Mouse (Mus musculus): ENCODE data around the gene Dbp.

Dbp gene

DNA sequence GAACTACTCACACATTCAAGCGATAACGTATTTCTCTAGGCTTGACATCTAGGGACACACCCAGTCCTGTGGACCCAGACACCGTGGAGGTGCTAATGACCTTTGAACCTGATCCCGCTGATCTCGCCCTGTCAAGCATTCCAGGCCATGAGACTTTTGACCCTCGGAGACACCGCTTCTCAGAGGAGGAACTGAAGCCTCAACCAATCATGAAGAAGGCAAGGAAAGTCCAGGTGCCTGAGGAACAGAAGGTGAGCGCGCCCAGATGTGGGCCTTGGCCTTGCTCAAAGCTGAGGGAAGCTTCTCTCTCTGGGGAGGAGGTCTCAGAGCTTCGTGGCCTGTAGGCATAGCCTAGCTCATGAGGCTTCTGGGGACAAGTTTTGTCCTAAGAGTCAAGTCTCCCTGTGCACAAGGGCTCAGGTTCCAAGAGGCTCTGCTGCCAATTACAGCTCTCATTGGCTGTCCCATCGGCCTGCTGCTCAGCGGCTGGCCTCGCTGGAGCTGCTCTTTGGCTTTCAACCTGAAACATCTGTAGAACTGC, 3.4 kb downstream of the Dbp start:
- in situ Hi-C loops (cut with MboI; ENCODE audit: unreplicated experiment in 2 of 2) = loop anchor here (25.0 kb wide), 2 partner anchors 696 to 1171 kb away; partner anchors contain the start of genes Pold1 (in 2 of the 2), Spib (in 2 of the 2), Rras (in 1 of the 2) and Scaf1 (in 1 of the 2)

DNA sequence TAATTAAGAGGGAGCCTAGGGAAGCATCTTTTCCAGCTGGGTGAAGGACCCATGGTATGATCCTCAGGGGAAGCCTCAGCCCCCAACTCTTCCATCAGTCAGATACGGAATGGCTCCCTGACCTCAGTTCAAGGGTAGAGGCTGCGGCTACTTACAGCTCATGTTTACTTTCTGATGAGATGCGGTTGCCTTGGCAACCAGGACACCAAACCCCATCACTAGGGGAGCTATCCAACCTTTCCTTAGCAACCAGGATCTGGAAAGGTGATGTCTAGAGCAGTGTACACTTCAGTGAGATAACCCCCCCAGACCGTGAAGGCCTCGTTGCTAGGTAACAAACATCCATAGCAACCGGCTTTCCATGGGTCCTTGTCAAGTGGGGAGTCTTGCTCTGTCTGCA, 4.1 kb downstream of the Dbp start:
- in situ Hi-C loops (cut with MboI; ENCODE audit: unreplicated experiment in 2 of 2) = loop anchor here (25.0 kb wide), 2 partner anchors 697 to 1172 kb away; partner anchors contain the start of genes Pold1 (in 2 of the 2), Spib (in 2 of the 2), Rras (in 1 of the 2) and Scaf1 (in 1 of the 2)

DNA sequence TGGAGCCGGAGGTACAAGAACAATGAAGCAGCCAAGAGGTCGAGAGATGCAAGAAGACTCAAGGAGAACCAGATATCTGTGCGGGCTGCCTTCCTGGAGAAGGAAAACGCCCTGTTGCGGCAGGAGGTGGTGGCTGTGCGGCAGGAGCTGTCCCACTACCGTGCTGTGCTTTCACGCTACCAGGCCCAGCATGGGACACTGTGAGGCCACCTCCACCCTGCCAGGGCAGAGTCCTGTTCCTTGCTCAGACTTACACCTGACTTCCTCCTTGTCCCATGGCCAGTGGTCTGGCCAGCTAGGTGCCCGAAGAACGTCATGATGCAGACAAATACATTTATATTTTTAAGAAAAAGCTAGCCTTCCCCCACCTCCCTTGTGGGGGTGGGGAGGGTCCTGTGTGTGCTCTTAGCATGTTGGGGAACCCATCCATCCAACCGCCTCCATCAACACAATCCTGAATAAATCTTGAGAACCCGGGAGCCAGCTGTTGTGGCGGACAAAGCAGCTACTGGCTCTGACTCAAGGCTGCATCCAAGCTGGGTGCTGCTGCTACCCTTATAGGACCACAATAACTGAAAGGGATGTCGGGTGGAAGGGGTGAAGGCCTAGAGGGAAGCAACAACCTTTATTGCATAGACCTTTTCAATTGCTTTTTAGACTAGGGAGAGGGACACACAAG, 4.9 kb downstream of the Dbp start:
- in situ Hi-C loops (cut with MboI; ENCODE audit: unreplicated experiment in 2 of 2) = loop anchor here (10.0 to 25.0 kb wide), 4 partner anchors 585 to 1173 kb away; partner anchors contain the start of genes Pold1 (in 2 of the 2), Spib (in 2 of the 2), Gtf2h1 (in 1 of the 2) and Hps5 (in 1 of the 2)

DNA sequence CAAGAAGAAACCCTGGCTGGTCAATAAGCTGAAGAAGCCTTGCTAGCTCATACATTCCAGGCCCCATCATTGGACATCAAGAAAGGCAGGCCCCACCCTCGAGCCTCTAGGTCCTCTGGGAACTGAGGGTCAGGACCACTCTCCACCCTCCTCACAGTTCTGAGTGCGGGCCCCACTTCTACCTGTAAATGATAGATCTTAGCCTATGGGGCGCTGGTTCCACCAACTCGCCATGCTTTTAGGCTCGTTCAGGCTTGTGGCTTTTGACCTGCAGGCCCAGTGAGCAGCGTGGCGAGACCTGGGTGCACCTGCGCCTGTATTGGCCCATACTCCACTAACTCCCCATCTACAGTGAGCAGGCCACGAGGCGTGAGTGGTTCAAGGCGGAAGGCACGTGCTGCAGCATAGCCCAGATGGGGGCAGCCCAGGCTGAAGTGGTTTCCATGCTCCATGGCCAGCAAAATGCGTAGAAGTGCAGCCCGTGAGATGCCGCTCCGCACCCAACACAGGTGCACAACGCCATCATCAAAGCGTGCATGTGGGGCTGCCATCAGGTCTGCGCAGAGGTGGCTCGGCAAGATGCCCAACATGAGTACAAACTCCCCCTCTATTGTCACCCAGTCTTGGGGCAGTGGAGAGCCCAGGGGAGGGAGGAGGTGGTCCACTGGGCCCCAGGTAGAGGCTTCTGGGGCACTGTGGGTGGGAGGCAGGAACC, 5.7 kb downstream of the Dbp start:
- in situ Hi-C loops (cut with MboI; ENCODE audit: unreplicated experiment in 2 of 2) = loop anchor here (10.0 to 25.0 kb wide), 4 partner anchors 586 to 1173 kb away; partner anchors contain the start of genes Pold1 (in 2 of the 2), Spib (in 2 of the 2), Gtf2h1 (in 1 of the 2) and Hps5 (in 1 of the 2)

DNA sequence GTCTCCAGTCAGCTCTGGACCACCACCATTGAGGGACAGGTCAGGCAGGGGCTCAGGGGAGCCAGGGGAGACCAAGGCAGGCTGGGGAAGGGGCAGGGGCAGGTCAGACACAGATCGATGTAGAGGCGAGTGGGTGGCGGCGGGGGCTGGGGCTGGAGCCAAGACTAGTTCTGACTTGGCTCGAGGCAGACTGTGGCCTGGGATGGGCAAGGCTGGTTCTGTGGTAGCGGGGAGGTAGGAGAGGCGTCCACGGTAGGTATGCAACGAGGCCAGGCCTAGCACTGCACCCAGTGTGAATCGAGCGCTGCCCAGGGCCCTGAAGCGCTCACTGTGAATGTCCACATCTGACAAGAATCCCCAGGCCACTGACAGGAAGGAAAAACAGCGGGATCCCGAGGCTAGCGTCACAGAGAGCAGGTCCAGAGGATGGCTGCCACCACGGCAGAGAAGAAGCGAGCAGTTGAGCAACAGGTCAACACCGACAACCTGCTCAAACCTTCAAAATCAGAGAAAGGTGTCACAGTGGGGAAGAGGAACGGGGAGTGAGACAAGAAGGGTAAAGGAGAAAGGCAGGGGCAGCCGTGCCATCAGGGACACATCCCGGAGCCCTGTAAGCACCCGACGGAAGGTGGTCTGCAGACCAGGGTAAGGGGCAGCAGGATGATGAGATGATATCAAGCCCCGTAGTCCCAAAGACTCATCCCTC, 6.6 kb downstream of the Dbp start:
- in situ Hi-C loops (cut with MboI; ENCODE audit: unreplicated experiment in 2 of 2) = loop anchor here (10.0 to 25.0 kb wide), 4 partner anchors 587 to 1174 kb away; partner anchors contain the start of genes Pold1 (in 2 of the 2), Spib (in 2 of the 2), Gtf2h1 (in 1 of the 2) and Hps5 (in 1 of the 2)

DNA sequence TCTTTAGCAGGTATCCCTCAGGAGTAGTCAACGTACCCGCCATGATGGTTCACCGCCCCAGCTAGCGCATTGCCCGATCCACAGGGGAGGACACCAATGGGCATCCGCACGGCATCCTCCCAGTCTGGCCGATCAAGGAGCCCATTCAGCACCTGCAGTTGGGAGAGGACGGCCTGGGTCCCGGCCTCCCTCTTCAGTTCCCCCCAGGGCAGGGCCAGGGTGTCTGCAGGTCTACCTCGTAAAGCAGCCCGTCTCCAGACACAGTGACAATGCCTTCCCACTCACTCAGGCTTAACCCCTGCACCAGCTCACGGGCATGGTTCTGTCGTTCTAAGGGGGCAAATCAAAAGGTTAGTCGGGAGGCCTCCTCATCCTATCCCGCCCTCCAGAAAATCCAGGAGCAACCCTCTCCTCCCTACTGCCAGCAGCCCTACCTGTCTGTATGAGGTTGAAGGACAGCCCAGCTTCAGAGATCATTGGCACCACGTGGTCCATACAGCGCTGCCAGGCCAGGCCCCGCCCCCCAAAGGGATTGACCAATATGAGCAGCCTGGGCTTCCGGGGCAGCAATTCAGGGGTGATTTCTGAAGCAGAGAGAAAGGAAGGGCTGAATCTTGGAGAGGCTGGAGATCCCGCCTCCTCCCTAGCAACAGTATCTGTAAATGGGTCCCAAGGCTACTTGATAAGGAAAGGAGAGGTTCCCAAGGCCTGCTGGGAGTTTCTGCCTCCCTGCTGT, 7.3 kb downstream of the Dbp start:
- in situ Hi-C loops (cut with MboI; ENCODE audit: unreplicated experiment in 2 of 2) = loop anchor here (10.0 to 25.0 kb wide), 4 partner anchors 587 to 1175 kb away; partner anchors contain the start of genes Pold1 (in 2 of the 2), Spib (in 2 of the 2), Gtf2h1 (in 1 of the 2) and Hps5 (in 1 of the 2)

DNA sequence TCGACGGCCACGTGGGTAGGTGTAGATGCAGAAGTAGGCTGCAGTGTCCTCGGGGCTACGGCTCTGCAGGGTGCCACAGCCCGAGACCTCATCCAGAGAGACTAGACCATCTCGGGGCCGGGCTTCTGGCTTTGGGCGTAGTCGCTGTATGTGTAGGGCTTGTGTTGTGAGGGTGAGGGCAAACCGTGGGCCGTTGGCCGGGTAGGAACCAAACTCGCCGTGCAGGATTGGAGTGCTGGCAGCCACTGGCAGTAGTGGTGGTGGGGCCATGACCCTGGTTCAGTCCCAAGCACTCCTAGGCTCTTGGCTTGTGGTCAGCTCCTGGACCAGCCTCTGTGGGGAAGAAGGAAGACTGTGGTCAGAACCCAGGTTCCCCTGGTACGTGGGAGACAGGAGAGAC, 8.5 kb downstream of the Dbp start:
- in situ Hi-C loops (cut with MboI; ENCODE audit: unreplicated experiment in 2 of 2) = loop anchor here (10.0 to 25.0 kb wide), 4 partner anchors 589 to 1176 kb away; partner anchors contain the start of genes Pold1 (in 2 of the 2), Spib (in 2 of the 2), Gtf2h1 (in 1 of the 2) and Hps5 (in 1 of the 2)

DNA sequence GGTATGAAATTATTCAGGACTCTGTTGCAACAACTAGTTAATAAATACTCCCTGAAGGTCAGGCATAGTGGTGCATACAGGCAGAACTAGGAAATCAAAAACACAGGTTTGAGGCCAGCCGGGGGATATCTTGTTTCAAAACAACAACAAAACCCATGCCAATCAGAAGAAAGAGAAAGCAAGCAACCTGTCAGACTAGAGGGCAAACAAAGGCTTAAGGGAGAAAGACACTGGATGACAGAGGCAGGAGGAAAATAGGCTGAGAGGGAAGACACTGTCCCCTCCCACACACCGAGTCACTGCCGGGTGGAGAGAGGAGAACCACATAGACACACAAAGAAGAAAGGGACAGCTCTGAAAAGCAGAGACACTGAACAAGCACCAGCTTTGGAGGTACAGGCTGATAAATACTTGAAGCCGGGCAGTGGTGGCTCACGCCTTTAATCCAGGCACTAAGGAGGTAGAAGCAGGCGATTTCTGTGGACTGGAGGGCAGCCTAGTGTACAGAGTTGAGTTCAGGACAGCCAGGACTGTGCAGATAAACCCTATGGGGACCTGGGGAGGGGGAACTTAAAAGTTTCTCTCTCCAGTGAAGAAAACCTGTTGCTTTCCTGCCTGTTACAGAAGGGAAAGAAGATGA, 9.1 kb downstream of the Dbp start:
- in situ Hi-C loops (cut with MboI; ENCODE audit: unreplicated experiment in 2 of 2) = loop anchor here (10.0 to 25.0 kb wide), 4 partner anchors 589 to 1177 kb away; partner anchors contain the start of genes Pold1 (in 2 of the 2), Spib (in 2 of the 2), Gtf2h1 (in 1 of the 2) and Hps5 (in 1 of the 2)

DNA sequence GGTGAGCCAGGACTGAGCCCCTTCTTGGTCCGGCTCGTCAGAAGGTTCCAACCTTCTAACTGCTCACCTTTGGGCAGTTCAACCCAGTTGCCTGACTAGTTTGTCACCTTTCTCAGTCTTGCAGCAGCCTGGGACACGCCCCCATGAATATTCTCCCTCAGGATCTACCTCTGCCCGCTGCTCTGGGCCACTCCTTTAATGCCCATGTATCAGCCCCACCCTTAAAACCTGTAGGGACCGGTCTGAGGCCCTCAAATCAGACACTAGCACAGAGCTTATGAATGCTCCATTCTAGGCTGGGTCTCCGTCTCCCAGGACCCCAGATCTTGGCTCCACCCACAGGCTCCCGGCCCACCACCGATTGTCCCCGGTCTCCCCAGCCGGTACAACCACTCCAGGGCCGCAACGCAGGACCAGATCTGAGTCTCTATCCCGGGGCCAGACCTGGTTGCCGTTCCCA, 9.8 kb downstream of the Dbp start:
- in situ Hi-C loops (cut with MboI; ENCODE audit: unreplicated experiment in 2 of 2) = loop anchor here (10.0 to 25.0 kb wide), 4 partner anchors 590 to 1177 kb away; partner anchors contain the start of genes Pold1 (in 2 of the 2), Spib (in 2 of the 2), Gtf2h1 (in 1 of the 2) and Hps5 (in 1 of the 2)

DNA sequence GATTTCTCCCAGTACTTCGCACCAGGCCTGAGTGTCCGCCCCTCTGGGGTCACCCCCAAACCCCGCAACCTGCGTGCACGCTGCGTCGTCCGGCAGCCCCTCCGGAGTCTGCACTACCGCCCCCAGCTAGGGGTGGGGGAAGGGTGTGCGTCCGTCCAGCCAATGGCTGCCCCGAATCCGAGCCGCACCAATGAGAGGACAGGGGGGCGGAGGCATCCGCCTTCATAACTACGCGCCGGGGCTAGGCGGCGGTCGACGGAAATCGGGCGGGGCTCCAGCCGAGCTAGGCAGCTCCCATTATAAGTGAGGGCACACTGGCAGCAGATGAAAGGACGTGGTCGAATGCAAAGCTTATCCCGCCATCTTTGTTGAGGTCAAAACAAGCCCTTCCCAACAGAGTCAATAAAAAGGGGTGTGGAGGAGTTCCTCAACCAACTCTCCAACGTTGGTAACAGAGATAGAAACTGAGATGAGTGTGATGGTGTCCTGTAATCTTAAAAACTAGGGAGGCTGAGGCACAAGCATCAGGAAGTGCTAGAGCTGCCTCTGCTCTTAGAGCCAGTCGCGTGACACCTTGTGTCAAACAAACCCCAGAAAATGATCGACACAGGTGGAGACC, 10.3 kb downstream of the Dbp start, which contains the start of gene Rpl18:
Gene Rpl18 (plus strand): TSS at position 368 of the 619 bp plus-strand sequence.
- in situ Hi-C loops (cut with MboI; ENCODE audit: unreplicated experiment in 2 of 2) = loop anchor here (10.0 to 25.0 kb wide), 4 partner anchors 590 to 1178 kb away; partner anchors contain the start of genes Pold1 (in 2 of the 2), Spib (in 2 of the 2), Gtf2h1 (in 1 of the 2) and Hps5 (in 1 of the 2)

DNA sequence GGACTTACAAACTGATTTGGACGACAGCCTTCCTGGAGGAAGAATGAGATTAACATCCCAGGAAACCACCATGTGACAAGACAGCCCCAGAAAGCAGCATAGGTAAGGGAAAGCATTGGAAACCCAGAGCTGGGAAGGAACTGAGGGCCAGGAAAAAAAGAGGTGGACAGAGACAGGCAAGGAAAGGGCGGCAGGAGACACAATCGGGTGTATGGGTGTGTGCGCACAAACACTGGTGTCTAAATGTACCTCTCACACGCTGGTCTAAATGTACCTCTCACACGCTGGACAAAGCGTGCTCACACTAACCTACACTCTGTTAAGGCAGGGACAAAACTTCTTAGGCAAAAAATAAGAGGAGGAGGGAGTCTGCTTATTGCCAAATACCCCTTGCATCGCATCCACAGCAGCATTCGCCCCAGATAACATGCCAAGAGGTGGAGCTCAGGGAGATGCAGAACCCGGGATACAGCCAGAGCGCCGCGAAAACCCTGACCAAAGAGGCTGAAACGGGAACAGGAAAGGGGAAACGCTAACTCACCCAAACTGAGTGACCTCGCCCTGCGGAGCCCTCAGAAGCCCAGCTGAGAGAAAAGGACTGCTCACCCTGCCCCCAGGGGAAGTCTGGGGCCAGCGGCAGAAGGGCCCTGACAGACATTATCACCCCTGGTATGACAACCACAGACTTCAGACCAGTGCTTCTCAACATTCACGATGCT, 11.0 kb downstream of the Dbp start:
- in situ Hi-C loops (cut with MboI; ENCODE audit: unreplicated experiment in 2 of 2) = loop anchor here (10.0 to 25.0 kb wide), 4 partner anchors 591 to 1179 kb away; partner anchors contain the start of genes Pold1 (in 2 of the 2), Spib (in 2 of the 2), Gtf2h1 (in 1 of the 2) and Hps5 (in 1 of the 2)

DNA sequence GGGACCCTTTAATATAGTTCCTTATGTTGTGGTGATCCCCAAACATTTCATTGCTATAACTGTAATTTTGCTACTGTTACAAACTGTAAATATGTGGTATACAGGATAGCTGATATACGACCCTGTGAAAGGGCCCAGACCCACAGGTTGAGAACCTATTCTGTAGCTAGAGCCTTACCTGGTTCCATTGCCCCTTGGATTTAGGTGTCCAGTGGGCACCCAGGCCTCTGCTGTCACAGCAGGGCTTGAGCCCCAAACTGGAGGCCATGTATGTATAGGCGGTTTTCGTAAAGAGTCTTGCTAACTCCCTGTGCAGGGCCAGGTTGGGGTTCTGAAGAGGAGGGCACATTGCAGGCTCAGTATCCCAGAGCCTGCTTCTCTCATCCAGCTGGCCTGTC, 11.6 kb downstream of the Dbp start:
- in situ Hi-C loops (cut with MboI; ENCODE audit: unreplicated experiment in 2 of 2) = loop anchor here (10.0 to 25.0 kb wide), 4 partner anchors 592 to 1179 kb away; partner anchors contain the start of genes Pold1 (in 2 of the 2), Spib (in 2 of the 2), Gtf2h1 (in 1 of the 2) and Hps5 (in 1 of the 2)

DNA sequence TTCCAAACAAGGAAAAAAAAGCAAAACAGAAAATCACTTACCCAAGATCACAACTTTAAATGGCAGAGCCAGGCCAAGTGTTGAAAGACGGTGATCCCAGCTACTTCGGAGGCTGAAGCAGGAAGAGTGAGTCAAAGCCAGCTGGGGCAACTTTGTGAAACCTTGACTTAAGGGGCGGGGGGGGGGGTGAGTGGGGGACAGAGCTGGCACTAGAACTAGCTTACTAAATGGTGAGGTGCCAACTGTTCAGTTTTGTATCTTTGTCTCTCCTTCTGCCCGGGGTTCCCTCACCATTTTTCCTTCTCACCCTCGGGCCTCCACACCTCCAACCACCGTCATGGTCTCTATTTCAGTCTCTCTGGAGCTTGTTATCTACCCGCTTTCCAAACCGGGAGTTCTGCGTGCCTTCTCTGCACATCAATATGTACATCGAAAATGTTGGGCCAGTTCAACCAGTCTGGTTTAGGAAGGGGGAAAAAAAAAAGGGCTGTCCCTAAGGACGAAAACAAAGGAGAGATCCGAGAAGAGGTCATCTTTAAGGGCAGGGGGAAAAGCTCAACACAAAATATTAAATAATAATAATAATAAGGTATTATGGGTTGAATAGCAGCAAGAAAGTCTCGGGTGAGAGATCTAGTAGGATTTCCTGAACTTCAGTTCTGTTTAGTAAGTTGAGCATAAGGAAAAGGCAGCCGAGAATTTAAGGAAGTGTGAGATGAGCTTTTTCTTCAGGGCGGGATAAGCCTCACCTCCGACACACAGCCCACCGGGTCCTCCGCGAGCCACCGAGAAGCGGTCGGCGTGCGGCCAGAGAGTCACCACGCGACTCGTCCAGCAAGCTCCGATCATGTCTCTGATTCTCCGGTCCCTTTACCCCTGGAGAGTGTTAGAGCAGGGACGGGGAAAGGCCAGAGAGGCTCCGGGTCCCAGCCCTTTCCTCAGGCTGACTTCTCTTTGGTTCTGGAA, 12.3 kb downstream of the Dbp start:
- in situ Hi-C loops (cut with MboI; ENCODE audit: unreplicated experiment in 2 of 2) = loop anchor here (10.0 to 25.0 kb wide), 4 partner anchors 592 to 1180 kb away; partner anchors contain the start of genes Pold1 (in 2 of the 2), Spib (in 2 of the 2), Gtf2h1 (in 1 of the 2) and Hps5 (in 1 of the 2)

DNA sequence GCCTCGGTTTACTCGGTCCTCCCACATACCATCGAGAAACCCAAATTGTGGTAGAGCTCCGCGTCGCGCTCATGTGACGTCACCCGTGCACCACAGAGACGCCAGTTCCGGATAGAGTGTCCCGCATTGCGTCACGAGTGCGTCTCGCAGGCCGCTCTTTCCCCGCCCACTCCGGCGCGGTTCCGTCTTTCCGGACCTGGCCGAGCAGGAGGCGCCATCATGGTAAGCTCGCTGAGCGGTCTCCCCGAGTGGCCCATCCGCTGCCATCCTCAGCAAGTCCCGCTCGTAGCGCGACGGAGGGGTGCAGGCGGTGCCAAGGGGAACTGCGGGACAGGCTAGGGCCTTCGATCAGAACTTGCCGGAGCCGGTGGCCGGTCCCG, 13.0 kb downstream of the Dbp start, which contains the start of gene Sphk2:
Gene Sphk2 (minus strand): TSS at position 85 of the 380 bp plus-strand sequence.
- in situ Hi-C loops (cut with MboI; ENCODE audit: unreplicated experiment in 2 of 2) = loop anchor here (10.0 to 25.0 kb wide), 4 partner anchors 593 to 1181 kb away; partner anchors contain the start of genes Pold1 (in 2 of the 2), Spib (in 2 of the 2), Gtf2h1 (in 1 of the 2) and Hps5 (in 1 of the 2)

DNA sequence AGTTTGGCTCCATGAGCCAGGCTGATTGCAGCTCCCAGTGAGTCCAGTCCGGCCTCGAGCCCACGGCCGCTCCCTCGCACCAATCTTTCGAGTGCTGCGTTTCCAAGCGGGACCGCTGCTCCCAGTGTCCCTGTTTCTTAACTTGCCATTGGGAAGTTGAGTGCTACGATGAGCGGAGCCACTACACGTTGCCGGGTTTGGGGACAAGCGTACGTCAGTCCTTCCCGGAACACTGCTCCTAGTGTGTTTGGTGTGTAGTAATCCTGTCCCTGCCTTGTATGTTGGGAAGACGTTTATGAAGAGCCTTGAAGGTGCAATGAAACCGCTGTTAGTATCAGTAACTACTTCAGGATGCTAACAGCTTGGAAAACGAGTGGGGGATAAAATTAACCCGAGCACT, 13.4 kb downstream of the Dbp start:
- in situ Hi-C loops (cut with MboI; ENCODE audit: unreplicated experiment in 2 of 2) = loop anchor here (10.0 to 25.0 kb wide), 4 partner anchors 594 to 1181 kb away; partner anchors contain the start of genes Pold1 (in 2 of the 2), Spib (in 2 of the 2), Gtf2h1 (in 1 of the 2) and Hps5 (in 1 of the 2)
